Mouse (Mus musculus): ENCODE results near the gene Gm10220. TPM values are rescaled to one million over a fixed set of nuclear protein-coding genes. Genes with fewer than 3 reads are reported as not detected.
"Not testable (repeated sequence)": the region's sequence is repeated elsewhere in the genome, so short reads cannot be mapped to it uniquely, and the experiment has no call there.

Gm10220 gene
- not detected in 2 replicates for polyA plus RNA-seq (2016; fragmentation: Nextera tagmentation; extraction: Ambion mirVana)

DNA sequence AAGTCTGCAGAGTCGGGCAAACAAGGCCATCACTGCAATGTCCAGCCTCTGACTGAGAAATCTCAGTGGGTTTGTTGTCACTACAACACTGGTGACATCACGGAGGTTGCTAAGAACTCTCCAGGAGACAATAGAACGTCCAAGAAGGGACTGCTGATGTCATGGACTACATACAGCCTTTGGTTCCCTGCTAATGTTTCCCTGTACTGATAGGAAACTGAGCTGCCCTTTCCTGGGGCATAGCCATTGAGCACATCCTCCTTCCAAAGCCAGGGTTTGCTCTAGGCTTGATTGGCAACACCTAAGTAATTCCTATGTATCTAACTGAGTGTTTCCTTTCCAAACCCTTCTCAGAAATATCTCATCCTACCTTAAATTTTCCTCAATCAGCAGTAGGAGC lies at the start of gene Gm10220:
Gm10220 (minus strand) TSS at position 101 of the 400 bp plus-strand sequence.
- DNase-seq (ENCODE audit: low spot score), result not testable (repeated sequence)
- WGBS, result no CpG with 5 or more reads among the region's 3 CpGs

DNA sequence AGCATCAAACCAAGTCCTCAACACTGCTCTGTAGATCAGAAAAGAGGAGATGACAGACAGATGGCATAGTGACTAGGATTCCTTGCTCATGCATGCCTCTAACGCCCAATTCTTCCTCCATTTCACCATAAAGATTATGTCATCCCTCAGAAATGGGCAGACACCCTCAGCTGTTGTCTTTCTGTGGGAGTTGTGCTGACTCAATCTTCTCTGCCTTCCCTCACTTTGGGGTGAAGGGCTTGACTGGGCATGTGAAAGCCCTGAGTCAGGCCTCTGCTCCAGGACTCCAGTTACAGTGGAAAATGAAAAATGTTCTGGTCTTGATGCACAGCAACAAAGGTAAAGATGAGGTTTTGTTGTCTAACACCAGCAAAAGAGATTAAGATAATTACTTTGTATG lies 48.6 kb upstream of the Gm10220 start:
- Histone ChIP-seq H3K27me3 (ENCODE audit: insufficient read depth, poor library complexity, severe bottlenecking) (no peaks in the 10 kb centered on the region), H3K4me1 (replicated peaks) (0 out of 2 replicates have a peak, but pooled peaks cover 3% of the 10 kb centered on the region), H3K9me3 (no peaks in the 10 kb centered on the region), H3K4me3 (no peak overlapping the region), H3K27ac (no peak overlapping the region), H3K36me3 (no peaks in the 10 kb centered on the region)
- DNase-seq (ENCODE audit: low spot score), result no peak
- 84% methylated on average over 1 of the region's 1 CpGs for WGBS

More for the DNA sequence above, at the start of gene Gm10220:
- H3K4me1 ChIP-seq (replicated peaks); H3K9me3 ChIP-seq; H3K4me3 ChIP-seq; H3K27ac ChIP-seq; H3K36me3 ChIP-seq; H3K27me3 ChIP-seq (ENCODE audit: insufficient read depth, poor library complexity, severe bottlenecking): not testable (repeated sequence)

GRCm38 (mm10) chr5:26165791-26166165 lies 44.6 kb upstream of the Gm10220 start:
- Histone ChIP-seq H3K36me3 (no peaks in the 10 kb centered on the region), H3K27ac (no peak overlapping the region), H3K4me1 (replicated peaks) (0 out of 2 replicates have a peak, but pooled peaks cover 3% of the 10 kb centered on the region), H3K27me3 (ENCODE audit: insufficient read depth, poor library complexity, severe bottlenecking) (no peaks in the 10 kb centered on the region), H3K9me3 (no peaks in the 10 kb centered on the region), H3K4me3 (no peak overlapping the region)
- 93% methylated on average over 5 of the region's 5 CpGs for WGBS
- DNase-seq (ENCODE audit: low spot score), result no peak

- no peak for DNase-seq (ENCODE audit: low spot score)
- Histone ChIP-seq H3K4me3 (no peak overlapping the region), H3K4me1 (replicated peaks) (0 out of 2 replicates have a peak, but pooled peaks cover 3% of the 10 kb centered on the region), H3K9me3 (no peaks in the 10 kb centered on the region), H3K27me3 (ENCODE audit: insufficient read depth, poor library complexity, severe bottlenecking) (no peaks in the 10 kb centered on the region), H3K36me3 (no peaks in the 10 kb centered on the region), H3K27ac (no peak overlapping the region)
- 81% methylated on average over 8 of the region's 8 CpGs for WGBS
Observed at GRCm38 (mm10) chr5:26165036-26165790, 44.0 kb upstream of the Gm10220 start.

DNA sequence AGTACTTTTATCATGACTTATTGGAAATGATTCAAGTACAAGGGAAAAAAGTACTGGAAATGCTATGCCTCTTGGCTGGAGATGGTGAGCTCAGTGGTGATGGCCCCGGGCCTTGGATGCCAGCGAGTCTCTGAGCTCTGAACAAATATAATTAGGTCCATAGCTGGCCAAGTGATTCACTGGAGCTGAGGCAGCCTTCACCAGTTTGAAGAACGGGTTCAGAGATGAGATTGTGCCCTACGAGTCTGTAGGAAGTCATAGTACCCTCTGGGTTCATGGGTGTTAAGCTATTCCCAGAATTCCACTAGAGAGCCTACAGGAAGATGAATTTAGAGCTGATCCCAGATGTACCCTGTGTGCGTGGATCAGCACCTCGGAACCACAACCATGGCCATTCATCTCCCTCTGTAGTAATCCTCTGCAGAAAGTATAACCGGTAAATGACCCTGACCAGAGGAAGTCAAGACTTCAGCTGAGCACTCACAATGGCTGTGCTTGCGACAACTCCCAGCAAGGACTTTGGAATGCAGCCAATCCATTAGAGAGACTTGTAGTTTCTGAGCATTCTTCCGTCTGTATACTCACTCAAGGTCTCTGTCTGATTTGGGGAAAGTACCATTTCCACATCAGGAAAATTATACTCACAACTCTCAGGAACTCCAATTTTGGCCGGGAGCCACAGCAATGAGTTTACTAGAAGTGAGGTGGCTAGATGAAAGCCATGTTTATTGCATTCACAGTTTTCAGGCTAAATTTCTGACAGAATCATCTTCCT lies 36.4 kb upstream of the Gm10220 start:
- DNase-seq (ENCODE audit: low spot score), result no peak
- Histone ChIP-seq H3K27ac (no peak overlapping the region), H3K27me3 (ENCODE audit: insufficient read depth, poor library complexity, severe bottlenecking) (no peaks in the 10 kb centered on the region), H3K36me3 (no peaks in the 10 kb centered on the region), H3K4me1 (replicated peaks) (no peaks in the 10 kb centered on the region), H3K4me3 (no peak overlapping the region), H3K9me3 (no peaks in the 10 kb centered on the region)
- 86% methylated on average over 10 of the region's 10 CpGs for WGBS

GRCm38 (mm10) chr5:26142891-26143290 lies 21.7 kb upstream of the Gm10220 start:
- no peaks in the 10 kb centered on the region for H3K36me3 ChIP-seq
- WGBS, result 91% methylated on average over 6 of the region's 6 CpGs
- no peaks in the 10 kb centered on the region for H3K27me3 ChIP-seq (ENCODE audit: insufficient read depth, poor library complexity, severe bottlenecking)
- H3K9me3 ChIP-seq, result no peaks in the 10 kb centered on the region
- no peaks in the 10 kb centered on the region for H3K4me1 ChIP-seq (replicated peaks)
- DNase-seq (ENCODE audit: low spot score), result no peak
- H3K4me3 ChIP-seq, result no peak overlapping the region
- H3K27ac ChIP-seq, result no peak overlapping the region

GRCm38 (mm10) chr5:26105262-26105661 lies 16.0 kb downstream of the Gm10220 start, which contains the start of gene 5031410I06Rik:
TSS of gene 5031410I06Rik (minus strand) at chr5:26105362.
- H3K9me3 ChIP-seq; H3K36me3 ChIP-seq; H3K27ac ChIP-seq; DNase-seq (ENCODE audit: low spot score); H3K27me3 ChIP-seq (ENCODE audit: insufficient read depth, poor library complexity, severe bottlenecking); H3K4me3 ChIP-seq; H3K4me1 ChIP-seq (replicated peaks): not testable (repeated sequence)
- WGBS, result no CpG with 5 or more reads among the region's 3 CpGs

- H3K9me3 ChIP-seq; H3K4me1 ChIP-seq (replicated peaks); H3K27me3 ChIP-seq (ENCODE audit: insufficient read depth, poor library complexity, severe bottlenecking); H3K36me3 ChIP-seq; H3K27ac ChIP-seq; H3K4me3 ChIP-seq; DNase-seq (ENCODE audit: low spot score): not testable (repeated sequence)
- WGBS, result 75% methylated on average over 1 of the region's 1 CpGs
Observed at GRCm38 (mm10) chr5:26089191-26089590, 32.0 kb downstream of the Gm10220 start, which contains the start of gene Gm10471. TSS of gene Gm10471 (minus strand) at chr5:26089291.

DNA sequence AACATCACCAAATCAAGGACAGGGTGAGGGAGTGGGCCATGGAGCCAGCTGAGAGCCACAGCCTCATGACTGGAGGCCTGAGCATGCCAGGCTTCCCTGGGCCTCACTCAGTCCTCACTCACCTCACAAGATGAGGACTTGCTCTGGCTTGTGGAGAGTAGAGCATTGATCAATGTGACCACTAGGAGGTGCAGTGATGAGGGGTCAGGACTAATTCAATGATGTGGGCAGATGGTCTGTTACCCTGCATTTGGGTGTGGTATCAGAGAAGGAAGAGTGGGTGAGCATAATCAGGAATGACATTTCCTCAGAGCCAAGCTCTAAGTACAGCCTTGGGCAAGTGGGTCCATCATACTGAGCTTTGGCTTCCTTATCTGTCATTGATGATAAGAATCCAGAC lies 42.2 kb downstream of the Gm10220 start:
- H3K4me1 ChIP-seq (replicated peaks); H3K27ac ChIP-seq; H3K27me3 ChIP-seq (ENCODE audit: insufficient read depth, poor library complexity, severe bottlenecking); H3K36me3 ChIP-seq; DNase-seq (ENCODE audit: low spot score); H3K9me3 ChIP-seq; H3K4me3 ChIP-seq: not testable (repeated sequence)

GRCm38 (mm10) chr5:26070716-26071115 lies 50.5 kb downstream of the Gm10220 start:
- WGBS, result 85% methylated on average over 24 of the region's 24 CpGs
- peaks cover 9% of the 10 kb centered on the region; the same call in 1 of the 2 replicates for H3K9me3 ChIP-seq
- H3K36me3 ChIP-seq, result no peaks in the 10 kb centered on the region
- no peaks in the 10 kb centered on the region for H3K4me1 ChIP-seq (replicated peaks)
- DNase-seq (ENCODE audit: low spot score), result no peak
- no peak overlapping the region for H3K4me3 ChIP-seq
- no peak overlapping the region for H3K27ac ChIP-seq
- H3K27me3 ChIP-seq (ENCODE audit: insufficient read depth, poor library complexity, severe bottlenecking), result no peaks in the 10 kb centered on the region

Other genes with a start within 250 kb of the Gm10220 start
- gene Gm21663, start 179.0 kb downstream of the Gm10220 start, polyA plus RNA-seq (2016; fragmentation: Nextera tagmentation; extraction: Ambion mirVana), result 0.10 TPM in 1 of 2 replicates, not detected in the other
- gene Gm21671, start 167.0 kb downstream of the Gm10220 start, polyA plus RNA-seq (2016; fragmentation: Nextera tagmentation; extraction: Ambion mirVana), result not detected in 2 replicates
- not detected in 2 replicates for gene Gm21680, start 148.8 kb downstream of the Gm10220 start, polyA plus RNA-seq (2016; fragmentation: Nextera tagmentation; extraction: Ambion mirVana)
- 0.07 and 0.08 TPM in 2 replicates for gene Gm21698, start 132.8 kb downstream of the Gm10220 start, polyA plus RNA-seq (2016; fragmentation: Nextera tagmentation; extraction: Ambion mirVana)
- gene Gm1979, start 116.6 kb downstream of the Gm10220 start, polyA plus RNA-seq (2016; fragmentation: Nextera tagmentation; extraction: Ambion mirVana), result not detected in 2 replicates
- not detected in 2 replicates for gene Gm5862, start 98.5 kb downstream of the Gm10220 start, polyA plus RNA-seq (2016; fragmentation: Nextera tagmentation; extraction: Ambion mirVana)
- 0.16 TPM in 1 of 2 replicates, not detected in the other for gene Speer4a, start 81.9 kb downstream of the Gm10220 start, polyA plus RNA-seq (2016; fragmentation: Nextera tagmentation; extraction: Ambion mirVana)
- not detected in 2 replicates for gene Gm7347, start 62.8 kb downstream of the Gm10220 start, polyA plus RNA-seq (2016; fragmentation: Nextera tagmentation; extraction: Ambion mirVana)
- gene Gm10471, start 32.1 kb downstream of the Gm10220 start, polyA plus RNA-seq (2016; fragmentation: Nextera tagmentation; extraction: Ambion mirVana), result not detected in 2 replicates
- gene 5031410I06Rik, start 16.1 kb downstream of the Gm10220 start, polyA plus RNA-seq (2016; fragmentation: Nextera tagmentation; extraction: Ambion mirVana), result 0.07 and 0.09 TPM in 2 replicates
- not detected in 2 replicates for gene Gm7361, start 136.3 kb upstream of the Gm10220 start, polyA plus RNA-seq (2016; fragmentation: Nextera tagmentation; extraction: Ambion mirVana)

Measured in hindbrain, embryonic 10.5 days (tissue).